Mouse (Mus musculus): ENCODE measurements around the gene Btnl10. TPM values are rescaled to one million over a fixed set of nuclear protein-coding genes. Genes with fewer than 3 reads are reported as not detected.

The Btnl10 gene
- not detected for total RNA-seq (2021)
- long read RNA-seq, experiment 1, result 0 reads
- long read RNA-seq, experiment 2, result 0 reads

GRCm38 (mm10) chr11:58917745-58918366, at the start of gene Btnl10:
TSS of gene Btnl10 (plus strand) at chr11:58917908.
- DNase-seq (ENCODE audit: low spot score in 2 of 2), result no peak

GRCm38 (mm10) chr11:58867954-58868330, 49.8 kb upstream of the Btnl10 start:
- no peak for DNase-seq (ENCODE audit: low spot score in 2 of 2)

DNA sequence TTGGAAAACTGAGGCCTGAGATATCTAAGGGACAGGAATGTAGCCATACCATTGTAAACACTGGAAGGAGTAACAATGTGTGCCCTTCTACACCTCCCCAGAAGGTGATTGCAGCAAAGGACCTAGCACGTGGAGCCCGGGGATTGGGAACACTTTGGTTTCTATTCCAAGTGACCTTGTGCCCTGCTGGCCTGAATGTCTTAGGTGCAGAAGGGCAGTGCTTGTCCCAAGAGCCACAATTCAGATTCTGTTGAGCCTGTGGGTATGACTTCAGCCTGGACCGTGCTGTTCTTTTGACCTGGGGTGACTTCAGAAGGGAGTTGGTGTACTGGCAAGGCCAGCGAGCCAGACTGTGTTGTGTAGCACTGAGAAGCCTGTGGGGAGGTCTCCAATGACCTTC, 46.7 kb upstream of the Btnl10 start:
- no peak for DNase-seq (ENCODE audit: low spot score in 2 of 2)

GRCm38 (mm10) chr11:58883756-58884155, 34.0 kb upstream of the Btnl10 start:
- DNase-seq (ENCODE audit: low spot score in 2 of 2), result no peak

- no peak for DNase-seq (ENCODE audit: low spot score in 2 of 2)
Observed at GRCm38 (mm10) chr11:58890511-58890910, 27.2 kb upstream of the Btnl10 start.

DNA sequence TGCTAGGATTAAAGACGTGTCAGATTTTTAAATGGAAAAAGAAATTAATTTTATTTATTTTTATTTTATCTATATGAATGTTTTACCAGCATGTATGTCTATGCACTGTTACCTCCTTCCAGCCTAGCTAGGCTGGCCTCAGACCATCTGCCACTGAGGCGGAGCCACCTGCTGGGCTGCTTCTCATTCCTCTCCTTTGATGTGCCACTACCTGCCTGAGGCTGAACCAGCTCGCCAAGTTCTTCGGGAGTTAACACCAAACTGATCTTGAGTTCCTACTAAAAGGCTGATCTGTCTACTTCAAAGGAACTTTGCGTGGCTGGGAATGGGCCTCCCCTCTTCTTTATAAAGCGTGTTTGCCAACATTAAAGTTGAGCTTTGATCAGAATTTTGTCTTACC, 23.3 kb upstream of the Btnl10 start:
- DNase-seq (ENCODE audit: low spot score in 2 of 2), result no peak

DNA sequence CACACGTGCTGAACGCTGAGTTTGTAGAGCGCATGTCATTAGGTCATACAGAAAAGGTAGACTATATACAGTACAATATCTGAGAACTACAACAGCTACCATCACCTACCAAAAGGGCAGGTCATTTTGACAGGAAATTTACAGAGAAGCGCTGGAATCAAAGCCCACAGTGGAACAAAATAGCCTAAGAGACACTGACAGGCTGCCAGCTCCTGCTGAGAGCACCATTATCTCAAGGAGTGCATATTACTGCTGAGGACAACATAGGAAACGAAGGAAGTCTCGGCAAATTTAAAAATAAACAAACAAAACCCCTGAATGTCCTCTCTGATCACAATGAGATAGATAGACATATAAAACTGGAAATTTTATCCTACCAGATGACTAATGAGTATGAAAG, 20.2 kb upstream of the Btnl10 start:
- DNase-seq (ENCODE audit: low spot score in 2 of 2), result no peak

GRCm38 (mm10) chr11:58901080-58901479, 16.6 kb upstream of the Btnl10 start:
- DNase-seq (ENCODE audit: low spot score in 2 of 2), result no peak

DNA sequence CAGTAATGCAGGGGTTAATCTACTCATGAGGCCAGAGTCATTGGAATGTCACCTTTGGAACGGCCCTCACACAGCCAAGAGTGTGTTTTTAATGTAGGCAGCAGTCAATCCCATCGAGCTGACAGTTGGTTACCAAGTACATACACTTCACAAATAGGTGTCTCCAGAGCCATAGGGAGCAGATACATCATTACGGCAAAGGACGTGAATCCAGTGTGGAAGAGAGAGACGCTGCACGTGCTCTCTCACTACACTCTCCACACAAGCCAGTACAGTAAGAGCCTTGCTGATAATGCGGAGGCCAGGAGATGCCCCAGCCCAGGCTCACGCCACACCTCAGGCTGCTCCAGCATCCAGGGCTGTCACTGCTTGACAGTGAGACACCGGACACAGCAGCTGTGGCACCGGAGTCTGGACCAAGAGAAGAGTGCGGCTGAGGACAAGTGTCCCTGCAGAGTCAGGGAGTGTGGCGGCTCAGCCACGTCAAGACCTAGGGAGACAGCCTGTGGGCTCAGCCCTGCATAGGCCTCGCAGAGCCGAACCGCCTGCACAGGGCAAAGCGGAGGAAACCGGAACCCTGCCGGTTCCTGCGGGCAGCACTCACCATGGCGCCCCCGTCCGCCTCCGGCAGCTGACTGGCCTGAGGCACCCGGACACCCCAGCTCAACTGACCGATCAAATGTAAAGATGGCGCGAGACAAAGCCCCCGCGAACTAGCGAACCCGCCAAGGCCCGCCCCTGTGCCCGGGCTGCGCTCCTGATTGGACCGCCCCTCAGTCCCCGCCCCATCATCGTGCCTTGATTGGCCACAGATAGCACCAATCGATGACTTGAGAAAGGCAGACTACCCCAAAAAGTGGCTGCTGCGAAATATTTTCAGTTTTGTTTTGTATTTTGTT, 13.9 kb upstream of the Btnl10 start, which contains the start of gene Zfp39:
TSS of gene Zfp39 (minus strand) at position 715 of the 899 bp plus-strand sequence.
- peak; percentile 95 to 97 for DNase-seq (ENCODE audit: low spot score in 2 of 2)

DNA sequence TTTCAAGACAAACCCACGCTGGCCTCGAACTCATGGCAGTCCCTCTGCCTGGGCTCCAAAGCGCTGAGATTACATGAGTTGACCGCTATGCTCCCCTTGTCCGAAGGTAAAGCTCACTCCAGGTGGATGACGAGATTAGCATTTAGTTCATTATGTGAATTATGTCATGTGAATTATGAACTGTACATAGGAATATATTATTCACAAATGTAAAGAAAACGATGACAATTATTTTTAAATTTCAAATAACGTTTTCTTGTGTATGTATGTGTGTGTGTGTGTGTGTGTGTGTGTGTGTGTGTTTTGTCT, 13.3 kb upstream of the Btnl10 start:
- no peak for DNase-seq (ENCODE audit: low spot score in 2 of 2)

GRCm38 (mm10) chr11:58904838-58905237, 12.9 kb upstream of the Btnl10 start:
- no peak for DNase-seq (ENCODE audit: low spot score in 2 of 2)

DNA sequence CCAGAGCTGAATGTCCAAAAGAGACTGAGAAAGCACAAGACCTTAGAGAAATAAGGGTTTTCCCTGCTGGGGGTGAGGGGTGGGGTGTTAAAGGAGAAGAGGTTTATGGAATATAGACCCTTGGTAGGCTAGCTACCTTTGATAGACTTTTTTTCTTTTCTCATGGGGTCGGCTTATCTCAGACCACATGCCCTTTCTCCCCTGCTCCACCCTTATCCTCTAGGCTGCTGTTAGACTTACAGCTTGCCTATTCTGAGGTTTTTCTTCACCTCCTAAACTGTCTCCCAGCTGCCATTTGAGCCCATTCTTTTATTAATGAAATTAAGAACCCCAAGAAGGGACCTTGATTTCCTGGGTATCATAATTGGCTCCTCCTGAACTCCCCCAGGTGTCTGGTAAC, 3.9 kb upstream of the Btnl10 start:
- no peak for DNase-seq (ENCODE audit: low spot score in 2 of 2)

DNA sequence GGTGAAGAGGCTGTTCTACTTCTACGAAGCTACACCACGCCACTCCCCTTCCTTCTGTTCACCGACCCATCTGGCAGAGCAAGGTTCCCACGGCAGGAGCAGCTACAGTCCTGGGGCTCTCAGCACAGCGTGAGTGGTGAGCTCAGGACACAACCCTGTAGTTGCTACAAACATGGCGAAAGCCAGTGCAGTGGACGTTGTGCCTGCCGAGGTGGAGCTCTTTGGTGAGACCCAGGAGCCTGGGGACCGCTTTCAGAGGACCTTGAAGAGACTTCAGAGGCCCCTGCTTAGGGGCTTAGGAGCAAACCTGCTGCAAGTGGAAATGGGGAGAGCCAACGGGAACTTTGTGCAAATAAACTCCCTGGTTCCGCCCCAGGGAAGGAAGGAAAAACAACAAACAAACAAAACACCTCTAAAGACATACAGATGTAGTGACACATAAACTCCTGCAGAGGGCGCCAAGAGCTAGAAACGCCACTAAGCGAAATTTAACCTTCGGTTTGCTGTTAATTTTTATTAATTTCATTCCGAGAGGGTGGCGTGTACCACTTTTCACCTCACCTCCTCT, 3.2 kb upstream of the Btnl10 start:
- no peak for DNase-seq (ENCODE audit: low spot score in 2 of 2)

DNA sequence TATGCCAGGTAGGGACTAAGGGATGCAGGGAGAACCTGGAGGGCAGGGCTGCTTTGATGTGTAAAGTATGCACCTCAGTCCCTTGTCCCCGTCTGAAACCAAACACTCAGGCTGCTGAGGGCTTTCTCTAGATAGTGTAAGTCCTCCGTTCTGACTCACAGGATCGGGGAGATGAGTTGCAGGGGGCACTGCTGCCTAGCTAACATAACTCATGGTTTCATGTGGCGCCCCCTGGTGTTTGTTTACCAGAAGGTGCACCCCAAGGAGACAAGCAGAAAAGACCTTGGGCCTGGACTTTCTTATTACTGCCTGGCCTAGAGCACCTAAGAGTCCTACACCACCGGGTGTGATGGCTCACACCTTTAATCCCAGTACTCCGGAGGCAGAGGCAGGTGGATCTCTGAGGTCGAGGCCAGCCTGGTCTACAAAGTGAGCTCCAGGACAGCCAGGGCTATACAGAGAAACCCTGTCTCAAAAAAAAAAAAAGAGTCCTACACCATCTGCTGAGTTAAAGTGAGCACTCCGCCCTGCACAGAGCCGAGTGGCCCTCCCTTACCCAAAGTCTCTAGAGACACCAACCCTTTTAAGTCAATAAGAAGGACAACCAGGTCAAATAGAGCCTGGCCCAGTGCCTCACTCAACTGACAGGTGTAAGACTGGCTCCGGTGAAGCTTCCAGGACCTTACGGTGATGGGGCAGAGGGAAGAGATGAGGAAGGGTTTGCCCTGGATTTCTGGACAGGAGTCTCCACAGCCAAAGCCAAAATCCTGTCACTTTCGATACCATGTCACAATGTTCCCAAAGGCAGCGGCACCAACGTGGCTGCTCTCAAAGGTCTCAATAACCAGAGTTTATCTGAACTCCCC, 596 bp upstream of the Btnl10 start:
- DNase-seq (ENCODE audit: low spot score in 2 of 2), result peak; percentile 26 to 56

GRCm38 (mm10) chr11:58918759-58919158, 1.1 kb downstream of the Btnl10 start:
- DNase-seq (ENCODE audit: low spot score in 2 of 2), result no peak

DNA sequence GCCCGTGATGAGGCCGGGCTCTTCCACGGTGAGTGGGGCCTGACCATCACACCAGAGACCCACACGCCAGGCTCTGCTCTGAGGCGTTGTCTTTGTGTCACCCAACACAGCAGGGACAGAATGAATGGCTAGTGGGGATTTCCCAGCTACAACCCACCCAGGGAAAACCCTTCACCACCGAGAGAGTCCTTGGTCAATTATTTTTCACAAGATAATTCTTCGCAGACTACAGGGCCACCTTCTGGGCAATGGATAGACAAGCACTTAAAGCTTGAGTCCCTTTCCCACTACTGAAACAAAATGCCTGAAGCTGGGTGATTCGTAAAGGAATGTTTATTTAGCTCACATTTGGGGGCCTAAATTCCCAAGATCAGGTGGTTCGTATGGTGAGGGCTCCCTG, 4.7 kb downstream of the Btnl10 start:
- no peak for DNase-seq (ENCODE audit: low spot score in 2 of 2)

DNA sequence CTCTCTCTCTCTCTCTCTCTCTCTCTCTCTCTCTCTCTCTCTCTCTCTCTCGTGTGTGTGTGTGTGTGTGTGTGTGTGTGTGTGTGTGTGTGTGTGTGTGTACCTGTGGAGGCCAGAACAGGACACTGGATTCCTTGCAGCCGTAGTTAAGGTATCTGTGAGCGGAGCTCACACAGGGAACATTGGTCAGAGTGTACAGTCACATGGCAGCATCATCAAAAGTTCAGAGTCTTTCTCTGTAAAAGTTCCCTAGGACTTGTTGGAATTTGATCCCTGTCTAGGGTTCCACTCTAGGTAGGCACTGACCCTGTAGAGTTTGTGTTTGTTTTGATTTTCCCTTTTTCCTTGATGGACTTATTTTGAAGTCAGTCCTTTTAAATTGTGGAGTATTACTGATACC, 8.9 kb downstream of the Btnl10 start:
- no peak for DNase-seq (ENCODE audit: low spot score in 2 of 2)

DNA sequence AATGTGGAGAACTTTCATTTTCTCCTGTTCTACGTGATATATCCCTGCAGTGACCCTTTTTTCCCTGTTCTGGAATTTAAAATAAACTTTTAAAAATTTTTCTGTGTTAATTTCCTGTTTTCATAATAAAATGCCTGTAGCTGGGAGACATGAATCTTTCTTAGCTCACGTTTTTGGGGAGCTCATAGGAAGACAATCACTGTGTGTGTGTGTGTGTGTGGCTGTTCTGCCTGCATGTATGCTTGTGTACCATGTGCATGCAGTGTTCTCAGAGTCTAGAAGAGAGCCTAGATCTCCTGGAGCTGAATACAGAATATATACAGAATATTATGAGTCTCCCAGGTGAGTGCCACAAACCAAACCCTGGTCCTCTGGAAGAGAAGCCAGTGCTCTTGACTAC, 9.3 kb downstream of the Btnl10 start:
- DNase-seq (ENCODE audit: low spot score in 2 of 2), result no peak

GRCm38 (mm10) chr11:58927790-58928651, 10.3 kb downstream of the Btnl10 start:
- peak in 1 of 2 experiments; percentile 36 for DNase-seq (ENCODE audit: low spot score in 2 of 2)

DNA sequence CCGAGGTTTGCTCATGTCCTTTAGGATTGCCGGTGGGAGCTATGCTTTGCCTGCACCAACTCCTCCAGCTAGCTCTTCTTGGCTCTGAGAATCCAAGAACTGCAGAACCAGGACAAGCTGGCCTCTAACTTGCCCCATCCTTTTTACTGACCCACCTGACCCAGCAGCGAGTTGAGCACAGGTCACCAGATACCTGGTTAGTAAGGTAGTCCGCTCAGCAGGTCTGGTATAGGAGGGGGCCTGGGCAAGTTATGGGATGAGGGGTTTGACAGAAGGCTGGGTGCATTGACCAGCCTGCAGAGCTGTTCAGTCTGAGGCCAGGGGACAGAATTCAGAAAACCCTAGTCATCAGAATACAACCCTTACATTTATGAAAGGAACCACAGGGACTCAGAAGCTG, 11.3 kb downstream of the Btnl10 start:
- DNase-seq (ENCODE audit: low spot score in 2 of 2), result no peak
